Mouse (Mus musculus): Measurements from ENCODE around the gene Ppwd1. TPM values are rescaled to one million over a fixed set of nuclear protein-coding genes. Genes with fewer than 3 reads are reported as not detected.

The Ppwd1 gene
- polyA plus RNA-seq, 1 experiment from 2014 or later, result 17.4 TPM

GRCm38 (mm10) chr13:104172498-104172897 lies 56.1 kb downstream of the Ppwd1 start:
- Histone ChIP-seq H3K36me3 (peaks cover 28% of the 10 kb centered on the region), H3K9ac (no peak overlapping the region), H3K4me3 (replicated peaks) (no peak overlapping the region), H3K27ac (no peak overlapping the region), H3K27me3 (no peaks in the 10 kb centered on the region), H3K4me2 (no peak overlapping the region), H3K4me1 (peaks cover 7% of the 10 kb centered on the region), H3K9me3 (replicated peaks) (no peaks in the 10 kb centered on the region)
- no peak for ATAC-seq (replicated peaks; ENCODE audit: low FRiP score)

DNA sequence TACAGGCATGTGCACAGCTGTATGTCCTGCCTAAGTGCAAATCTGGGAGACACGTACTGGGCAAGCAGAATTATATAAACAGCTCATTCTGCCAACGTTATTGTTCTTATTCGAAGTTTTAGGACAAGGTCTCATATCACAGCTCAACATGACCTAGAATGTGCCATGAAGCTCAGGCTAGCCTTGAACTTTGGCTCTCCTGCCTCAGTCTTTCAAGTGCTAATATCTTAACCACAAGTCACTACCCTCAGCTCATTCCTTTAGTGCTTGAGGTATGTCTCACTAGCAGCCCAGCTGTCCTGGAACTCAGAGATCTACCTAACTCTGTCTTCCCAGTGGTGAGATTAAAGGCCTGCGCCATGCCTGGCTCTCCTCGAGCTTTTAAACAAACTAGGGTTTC lies 56.9 kb downstream of the Ppwd1 start:
- H3K36me3 ChIP-seq, result peaks cover 34% of the 10 kb centered on the region
- H3K9ac ChIP-seq, result no peak overlapping the region
- H3K9me3 ChIP-seq (replicated peaks), result no peaks in the 10 kb centered on the region
- H3K4me1 ChIP-seq, result peaks cover 4% of the 10 kb centered on the region
- no peak overlapping the region for H3K27ac ChIP-seq
- H3K4me3 ChIP-seq (replicated peaks), result no peak overlapping the region
- no peak for ATAC-seq (replicated peaks; ENCODE audit: low FRiP score)
- H3K27me3 ChIP-seq, result no peaks in the 10 kb centered on the region
- 95% methylated on average over 5 of the region's 5 CpGs for WGBS
- no peak overlapping the region for H3K4me2 ChIP-seq

DNA sequence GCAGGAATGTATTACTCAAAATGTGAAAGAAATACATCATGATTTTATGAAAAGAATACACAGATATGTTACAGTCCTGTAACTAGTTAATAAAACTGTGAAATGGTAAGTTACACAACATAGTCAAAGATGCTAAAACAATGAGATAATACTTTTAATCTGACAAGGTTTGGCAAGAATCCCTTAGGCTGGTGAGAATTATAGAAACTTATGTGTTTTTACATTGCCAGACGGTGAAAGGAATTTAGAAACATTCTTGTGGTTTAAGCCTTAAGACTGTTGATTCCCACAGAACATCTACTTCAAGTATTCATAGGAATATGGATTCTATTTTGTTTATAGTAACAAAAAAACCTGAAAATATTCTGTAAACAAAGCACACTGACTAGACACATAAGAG lies 73.0 kb downstream of the Ppwd1 start:
- no peak for ATAC-seq (replicated peaks; ENCODE audit: low FRiP score)
- Histone ChIP-seq H3K9me3 (replicated peaks) (no peaks in the 10 kb centered on the region), H3K36me3 (peaks cover 63% of the 10 kb centered on the region), H3K4me2 (no peak overlapping the region), H3K27me3 (no peaks in the 10 kb centered on the region), H3K4me1 (no peaks in the 10 kb centered on the region), H3K4me3 (replicated peaks) (no peak overlapping the region), H3K9ac (no peak overlapping the region), H3K27ac (no peak overlapping the region)
- 82% methylated on average over 1 of the region's 1 CpGs for WGBS

Other genes starting within 250 kb of the Ppwd1 start
- gene Nln, start 119.2 kb downstream of the Ppwd1 start, polyA plus RNA-seq (2015; fragmentation: Nextera tagmentation; extraction: Ambion mirVana), result 16.1 and 18.6 TPM in 2 replicates
- gene Sgtb, start 119.1 kb downstream of the Ppwd1 start, polyA plus RNA-seq (2015; fragmentation: Nextera tagmentation; extraction: Ambion mirVana), result 5.9 and 6.5 TPM in 2 replicates
- 66.2 and 69.8 TPM in 2 replicates for gene Trappc13, start 50.4 kb downstream of the Ppwd1 start, polyA plus RNA-seq (2015; fragmentation: Nextera tagmentation; extraction: Ambion mirVana)
- 19.0 and 20.8 TPM in 2 replicates for gene Trim23, start 50.0 kb downstream of the Ppwd1 start, polyA plus RNA-seq (2015; fragmentation: Nextera tagmentation; extraction: Ambion mirVana)
- 77.8 and 82.9 TPM in 2 replicates for gene Cenpk, start 232 bp downstream of the Ppwd1 start, polyA plus RNA-seq (2015; fragmentation: Nextera tagmentation; extraction: Ambion mirVana)
- 1.9 and 2.3 TPM in 2 replicates for gene Adamts6, start 59.0 kb upstream of the Ppwd1 start, polyA plus RNA-seq (2015; fragmentation: Nextera tagmentation; extraction: Ambion mirVana)